Mouse (Mus musculus) CH12.LX (cell line): ENCODE results near the gene Ppp1r35.
A peak's percentile ranks its signal among the peaks of the same experiment; 100 is the strongest.

Experiments used
- CTCF ChIP-seq, 2 experiments: IDR thresholded peaks in 1 of 2; conservative IDR thresholded peaks in 1 of 2; 2 replicates each; pipeline ENCODE4 v1.5.1; 2011 to 2012; ENCODE audit warnings: low read depth in 2 of 2, low read length in 2 of 2, improper control_type of control experiment in 1 of 2, inconsistent platforms in 1 of 2, mild to moderate bottlenecking in 1 of 2, moderate library complexity in 1 of 2
- E2F4 ChIP-seq: IDR thresholded peaks from 2 replicates; pipeline ENCODE4 v1.6.1; 2011; ENCODE audit warnings: low read depth, low read length, improper control_type of control experiment; ENCODE audit not compliant: insufficient replicate concordance
- EP300 ChIP-seq: IDR thresholded peaks from 2 replicates; pipeline ENCODE4 v1.6.1; 2011; ENCODE audit warnings: low read length, improper control_type of control experiment
- ETS1 ChIP-seq: conservative IDR thresholded peaks from 2 replicates; pipeline ENCODE4 v1.6.1; 2012; ENCODE audit warnings: low read depth, mild to moderate bottlenecking, inconsistent platforms, low read length, improper control_type of control experiment, moderate library complexity
- GABPA ChIP-seq: IDR thresholded peaks from 2 replicates; pipeline ENCODE4 v1.6.1; 2012; ENCODE audit warnings: low read depth, low read length, improper control_type of control experiment, inconsistent platforms; ENCODE audit not compliant: insufficient replicate concordance
- JUND ChIP-seq: conservative IDR thresholded peaks from 2 replicates; pipeline ENCODE4 v1.6.1; 2011; ENCODE audit warnings: low read depth, low read length, improper control_type of control experiment
- MAFK ChIP-seq: IDR thresholded peaks from 2 replicates; pipeline ENCODE4 v1.6.1; 2011; ENCODE audit warnings: low read length, improper control_type of control experiment; ENCODE audit not compliant: insufficient replicate concordance
- MAX ChIP-seq: IDR thresholded peaks from 2 replicates; pipeline ENCODE4 v1.6.1; 2011; ENCODE audit warnings: low read length, improper control_type of control experiment
- MEF2A ChIP-seq: IDR thresholded peaks from 2 replicates; pipeline ENCODE4 v1.6.1; 2014; ENCODE audit warnings: low read depth, mild to moderate bottlenecking, inconsistent platforms, low read length, improper control_type of control experiment, borderline replicate concordance
- POLR2A ChIP-seq: IDR thresholded peaks from 2 replicates; pipeline ENCODE4 v1.6.1; 2011; ENCODE audit warnings: low read depth, mild to moderate bottlenecking, improper control_type of control experiment, low read length
- RCOR1 ChIP-seq: conservative IDR thresholded peaks from 2 replicates; pipeline ENCODE4 v1.6.1; 2012; ENCODE audit warnings: low read depth, mild to moderate bottlenecking, inconsistent platforms, low read length, improper control_type of control experiment
- SMC3 ChIP-seq: IDR thresholded peaks from 2 replicates; pipeline ENCODE4 v1.6.1; 2011; ENCODE audit warnings: low read depth, low read length, improper control_type of control experiment
- USF1 ChIP-seq: IDR thresholded peaks from 2 replicates; pipeline ENCODE4 v1.6.1; 2014; ENCODE audit warnings: low read depth, mild to moderate bottlenecking, inconsistent platforms, low read length, improper control_type of control experiment

DNA sequence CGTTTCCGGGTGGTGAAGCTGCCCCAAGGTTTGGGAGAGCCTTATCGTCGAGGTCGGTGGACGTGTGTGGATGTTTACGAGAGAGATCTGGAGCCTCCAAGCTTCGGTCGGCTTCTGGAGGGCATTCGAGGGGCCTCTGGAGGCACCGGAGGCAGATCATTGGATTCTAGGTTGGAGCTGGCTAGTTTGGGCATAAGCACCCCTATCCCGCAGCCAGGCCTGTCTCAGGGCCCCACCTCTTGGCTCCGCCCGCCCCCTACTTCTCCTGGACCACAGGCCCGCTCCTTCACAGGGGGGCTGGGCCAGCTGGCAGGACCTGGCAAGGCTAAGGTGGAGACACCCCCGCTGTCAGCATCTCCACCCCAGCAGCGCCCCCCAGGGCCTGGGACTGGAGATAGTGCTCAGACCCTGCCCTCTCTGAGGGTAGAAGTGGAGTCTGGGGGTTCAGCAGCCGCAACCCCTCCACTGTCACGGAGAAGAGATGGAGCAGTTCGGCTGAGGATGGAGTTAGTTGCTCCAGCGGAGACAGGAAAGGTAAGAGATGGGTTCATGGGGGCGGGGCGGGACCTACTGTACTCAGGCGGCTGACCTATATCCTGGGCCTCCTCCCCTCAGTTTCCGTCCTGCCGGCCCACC lies 31.2 kb upstream of the Ppp1r35 start:
- TF ChIP-seq CTCF (conservative IDR thresholded peaks at IDR 0.05 in 1 of 2, IDR thresholded peaks at IDR 0.05 in 1 of 2; ENCODE audit: low read depth in 2 of 2, low read length in 2 of 2) (peak in 1 of 2 experiments; percentile 50; a peak in 2 of 4 replicates), EP300 (no peak), SMC3 (no peak), GABPA (no peak), POLR2A (no peak), MAX (no peak), ETS1 (no peak), E2F4 (no peak), JUND (no peak), USF1 (no peak), RCOR1 (no peak), MAFK (no peak), MEF2A (no peak)
